Mouse (Mus musculus): Measurements from ENCODE around the gene Ppp1r1a. TPM values are rescaled to one million over a fixed set of nuclear protein-coding genes. Genes with fewer than 3 reads are reported as not detected.

The Ppp1r1a gene
- total RNA-seq (2014; rRNA removed; ENCODE audit: low replicate concordance) (8.4 and 25.2 TPM in 2 replicates), polyA plus RNA-seq (2015; fragmentation: Nextera tagmentation; extraction: Ambion mirVana) (36.3 and 43.4 TPM in 2 replicates)

- TF ChIP-seq EP300 (IDR thresholded peaks at IDR 0.05; ENCODE audit: low read depth) = no peak
- no peak for TF ChIP-seq CTCF (IDR thresholded peaks at IDR 0.05; ENCODE audit: low read depth)
- WGBS = under 1% methylated on average over 35 of the region's 36 CpGs
Observed at GRCm38 (mm10) chr15:103537822-103538213, at the start of gene Ppp1r1a. Gene Ppp1r1a (minus strand): TSS chr15:103538003.

GRCm38 (mm10) chr15:103585876-103586275, 48.1 kb upstream of the Ppp1r1a start:
- DNase-seq (ENCODE audit: low spot score) = no peak
- no peaks in the 10 kb centered on the region for H3K36me3 ChIP-seq (replicated peaks; ENCODE audit: control insufficient read depth, insufficient read depth, low read length)
- H3K27ac ChIP-seq (ENCODE audit: low read depth) = no peak overlapping the region
- no peaks in the 10 kb centered on the region for H3K9me3 ChIP-seq (replicated peaks; ENCODE audit: control insufficient read depth, low read length)
- H3K4me2 ChIP-seq (ENCODE audit: low read depth, low read length) = no peak overlapping the region
- ATAC-seq (ENCODE audit: insufficient read depth, low read depth) = no peak
- H3K9ac ChIP-seq (replicated peaks; ENCODE audit: low read depth, low read length) = no peak overlapping the region
- 43% methylated on average over 2 of the region's 2 CpGs for WGBS
- TF ChIP-seq CTCF (IDR thresholded peaks at IDR 0.05; ENCODE audit: low read depth) (no peak), EP300 (IDR thresholded peaks at IDR 0.05; ENCODE audit: low read depth) (no peak)
- H3K27me3 ChIP-seq (ENCODE audit: control insufficient read depth, insufficient read depth, low read length) = no peaks in the 10 kb centered on the region
- H3K4me1 ChIP-seq (ENCODE audit: control insufficient read depth, insufficient read depth) = 0 out of 2 replicates have a peak, but pooled peaks cover 4% of the 10 kb centered on the region
- no peak overlapping the region for H3K4me3 ChIP-seq (ENCODE audit: low read depth, low read length)

More at GRCm38 (mm10) chr15:103537822-103538213, at the start of gene Ppp1r1a:
- H3K4me3 ChIP-seq (ENCODE audit: low read depth, low read length) = peak within 1 kb of the TSS; percentile 75
- peaks cover 6% of the 10 kb centered on the region; the same call in 1 of the 2 replicates for H3K27me3 ChIP-seq (ENCODE audit: control insufficient read depth, insufficient read depth, low read length)
- H3K4me2 ChIP-seq (ENCODE audit: low read depth, low read length) = peak within 1 kb of the TSS; percentile 98
- H3K36me3 ChIP-seq (replicated peaks; ENCODE audit: control insufficient read depth, insufficient read depth, low read length) = no peaks in the 10 kb centered on the region
- DNase-seq (ENCODE audit: low spot score) (peak; percentile 44), ATAC-seq (ENCODE audit: insufficient read depth, low read depth) (peak; percentile 83)
- H3K4me1 ChIP-seq (ENCODE audit: control insufficient read depth, insufficient read depth) = peaks cover 4% of the 10 kb centered on the region
- H3K9me3 ChIP-seq (replicated peaks; ENCODE audit: control insufficient read depth, low read length) = no peaks in the 10 kb centered on the region
- H3K27ac ChIP-seq (ENCODE audit: low read depth) = peak within 1 kb of the TSS; percentile 14; the same call in 1 of the 2 replicates
- H3K9ac ChIP-seq (replicated peaks; ENCODE audit: low read depth, low read length) = peak within 1 kb of the TSS; percentile 64

GRCm38 (mm10) chr15:103564981-103565380, 27.2 kb upstream of the Ppp1r1a start, which contains the start of gene Glycam1:
Gene Glycam1 (minus strand): TSS chr15:103565081.
- no peak for DNase-seq (ENCODE audit: low spot score)
- TF ChIP-seq EP300 (IDR thresholded peaks at IDR 0.05; ENCODE audit: low read depth) (no peak), CTCF (IDR thresholded peaks at IDR 0.05; ENCODE audit: low read depth) (no peak)
- H3K9me3 ChIP-seq (replicated peaks; ENCODE audit: control insufficient read depth, low read length) = no peaks in the 10 kb centered on the region
- no peaks in the 10 kb centered on the region for H3K27me3 ChIP-seq (ENCODE audit: control insufficient read depth, insufficient read depth, low read length)
- ATAC-seq (ENCODE audit: insufficient read depth, low read depth) = no peak
- H3K4me2 ChIP-seq (ENCODE audit: low read depth, low read length) = no peak within 1 kb of the TSS
- no peak within 1 kb of the TSS for H3K9ac ChIP-seq (replicated peaks; ENCODE audit: low read depth, low read length)
- no peak within 1 kb of the TSS for H3K27ac ChIP-seq (ENCODE audit: low read depth)
- H3K36me3 ChIP-seq (replicated peaks; ENCODE audit: control insufficient read depth, insufficient read depth, low read length) = no peaks in the 10 kb centered on the region
- no peak within 1 kb of the TSS for H3K4me3 ChIP-seq (ENCODE audit: low read depth, low read length)
- no peaks in the 10 kb centered on the region for H3K4me1 ChIP-seq (ENCODE audit: control insufficient read depth, insufficient read depth)

- H3K27me3 ChIP-seq (ENCODE audit: control insufficient read depth, insufficient read depth, low read length) = no peaks in the 10 kb centered on the region
- H3K36me3 ChIP-seq (replicated peaks; ENCODE audit: control insufficient read depth, insufficient read depth, low read length) = no peaks in the 10 kb centered on the region
- DNase-seq (ENCODE audit: low spot score) (peak; percentile 63), ATAC-seq (ENCODE audit: insufficient read depth, low read depth) (no peak)
- H3K4me3 ChIP-seq (ENCODE audit: low read depth, low read length) = no peak overlapping the region
- H3K9ac ChIP-seq (replicated peaks; ENCODE audit: low read depth, low read length) = no peak overlapping the region
- H3K9me3 ChIP-seq (replicated peaks; ENCODE audit: control insufficient read depth, low read length) = no peaks in the 10 kb centered on the region
- 35% methylated on average over 3 of the region's 3 CpGs for WGBS
- no peak overlapping the region for H3K27ac ChIP-seq (ENCODE audit: low read depth)
- no peaks in the 10 kb centered on the region for H3K4me1 ChIP-seq (ENCODE audit: control insufficient read depth, insufficient read depth)
- H3K4me2 ChIP-seq (ENCODE audit: low read depth, low read length) = no peak overlapping the region
- no peak for TF ChIP-seq EP300 (IDR thresholded peaks at IDR 0.05; ENCODE audit: low read depth)
- peak; percentile 92 for TF ChIP-seq CTCF (IDR thresholded peaks at IDR 0.05; ENCODE audit: low read depth)
Observed at GRCm38 (mm10) chr15:103552096-103552690, 14.4 kb upstream of the Ppp1r1a start.

- DNase-seq (ENCODE audit: low spot score) (no peak), ATAC-seq (ENCODE audit: insufficient read depth, low read depth) (no peak)
- no peak overlapping the region for H3K27ac ChIP-seq (ENCODE audit: low read depth)
- no peak overlapping the region for H3K9ac ChIP-seq (replicated peaks; ENCODE audit: low read depth, low read length)
- 27% methylated on average over 1 of the region's 1 CpGs for WGBS
- no peaks in the 10 kb centered on the region for H3K27me3 ChIP-seq (ENCODE audit: control insufficient read depth, insufficient read depth, low read length)
- no peaks in the 10 kb centered on the region for H3K9me3 ChIP-seq (replicated peaks; ENCODE audit: control insufficient read depth, low read length)
- no peak for TF ChIP-seq CTCF (IDR thresholded peaks at IDR 0.05; ENCODE audit: low read depth)
- TF ChIP-seq EP300 (IDR thresholded peaks at IDR 0.05; ENCODE audit: low read depth) = no peak
- H3K36me3 ChIP-seq (replicated peaks; ENCODE audit: control insufficient read depth, insufficient read depth, low read length) = no peaks in the 10 kb centered on the region
- H3K4me2 ChIP-seq (ENCODE audit: low read depth, low read length) = no peak overlapping the region
- H3K4me1 ChIP-seq (ENCODE audit: control insufficient read depth, insufficient read depth) = no peaks in the 10 kb centered on the region
- no peak overlapping the region for H3K4me3 ChIP-seq (ENCODE audit: low read depth, low read length)
Observed at GRCm38 (mm10) chr15:103551053-103551452, 13.2 kb upstream of the Ppp1r1a start.

All from heart, postnatal 0 days (tissue).